Mouse (Mus musculus) hindbrain, embryonic 14.5 days (tissue): ENCODE measurements around the gene Gmppb. TPM values are rescaled to one million over a fixed set of nuclear protein-coding genes. Genes with fewer than 3 reads are reported as not detected.

ENCODE experiments used
- ATAC-seq: fragments of 200-750 bp; cut with Nextera tagmentation; 2 replicates; pipeline ENCODE4 v1.8.0; 2017; ENCODE audit warnings: moderate number of reproducible peaks, mild to moderate bottlenecking, moderate TSS enrichment, moderate library complexity; ENCODE audit not compliant: low FRiP score
- DNase-seq: peaks from one replicate; pipeline ENCODE4 v3.0.0-alpha.2; 2015; ENCODE audit warnings: low spot score
- H3K27ac ChIP-seq: fragments of 300-500 bp; sonication (generic); 2 replicates; pipeline ENCODE4 v1.5.1; 2014; ENCODE audit warnings: mild to moderate bottlenecking, moderate library complexity
- H3K27me3 ChIP-seq: fragments of 300-500 bp; sonication (generic); 2 replicates; pipeline ENCODE4 v1.6.1; 2014; ENCODE audit warnings: mild to moderate bottlenecking, low read length, mixed read lengths; ENCODE audit not compliant: control insufficient read depth, insufficient read depth
- H3K36me3 ChIP-seq: fragments of 300-500 bp; sonication (generic); replicated peaks from 2 replicates; pipeline ENCODE4 v1.6.1; 2014; ENCODE audit not compliant: control insufficient read depth, insufficient read depth
- H3K4me1 ChIP-seq: fragments of 300-500 bp; sonication (generic); replicated peaks from 2 replicates; pipeline ENCODE4 v1.6.1; 2014; ENCODE audit warnings: antibody characterized with exemption, low read length, mixed read lengths; ENCODE audit not compliant: control insufficient read depth, insufficient read depth
- H3K4me2 ChIP-seq: fragments of 300-500 bp; sonication (generic); replicated peaks from 2 replicates; pipeline ENCODE4 v1.6.1; 2014; ENCODE audit warnings: mild to moderate bottlenecking, moderate library complexity
- H3K4me3 ChIP-seq: fragments of 300-500 bp; sonication (generic); replicated peaks from 2 replicates; pipeline ENCODE4 v1.5.1; 2014; ENCODE audit warnings: mild to moderate bottlenecking, low read length
- H3K9ac ChIP-seq: fragments of 300-500 bp; sonication (generic); 2 replicates; pipeline ENCODE4 v1.6.1; 2014
- H3K9me3 ChIP-seq: fragments of 300-500 bp; sonication (generic); 2 replicates; pipeline ENCODE4 v1.6.1; 2016; ENCODE audit warnings: low read length; ENCODE audit not compliant: control insufficient read depth
- WGBS: fragments of 180-500 bp; shearing (Covaris S2); extraction: QIAGEN DNeasy Blood & Tissue Kit; methylation state at CpG from one replicate; pipeline ENCODE4 v1.1.7; 2014; 5-methylcytosine and 5-hydroxymethylcytosine counted together
- polyA plus RNA-seq: library from polyadenylated mRNA; unstranded; fragments of >200 nt; fragmentation: Nextera tagmentation; extraction: Ambion mirVana; gene quantifications from 2 replicates; pipeline ENCODE4 v1.2.1, GENCODE M21; 2014

The Gmppb gene
- polyA plus RNA-seq, 1 experiment from 2014 or later = 17.7 TPM

DNA sequence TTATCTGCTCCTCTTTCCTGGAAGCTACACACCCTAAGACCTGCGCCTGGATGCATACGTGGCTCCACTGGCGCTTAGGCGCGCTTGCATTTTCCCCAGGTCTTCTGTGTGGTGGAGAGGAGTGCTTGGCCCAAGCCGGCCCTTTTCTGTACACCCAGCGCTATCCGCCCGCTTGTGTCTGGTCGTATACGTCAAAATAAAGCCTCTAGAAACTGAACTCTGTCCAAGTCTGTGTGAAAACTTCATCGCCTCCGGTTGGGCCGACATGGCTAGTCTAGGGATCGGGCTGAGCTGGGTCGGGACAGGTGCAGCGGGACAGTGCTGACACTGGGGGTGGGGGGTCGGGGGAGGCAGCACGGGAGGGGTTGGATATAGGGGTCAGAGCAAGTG lies 481 bp upstream of the Gmppb start:
- ATAC-seq (peak; percentile 32; the same call in 1 of the 2 replicates), DNase-seq (peak; percentile 28)
- Histone ChIP-seq H3K27ac (peak overlapping the region; percentile 60), H3K36me3 (peaks cover 48% of the 10 kb centered on the region), H3K4me1 (peaks cover 13% of the 10 kb centered on the region), H3K9me3 (no peaks in the 10 kb centered on the region), H3K9ac (peak overlapping the region; percentile 58), H3K4me3 (peak overlapping the region; percentile 57), H3K27me3 (no peaks in the 10 kb centered on the region), H3K4me2 (peak overlapping the region; percentile 80)
- 1% methylated on average over 19 of the region's 19 CpGs for WGBS

DNA sequence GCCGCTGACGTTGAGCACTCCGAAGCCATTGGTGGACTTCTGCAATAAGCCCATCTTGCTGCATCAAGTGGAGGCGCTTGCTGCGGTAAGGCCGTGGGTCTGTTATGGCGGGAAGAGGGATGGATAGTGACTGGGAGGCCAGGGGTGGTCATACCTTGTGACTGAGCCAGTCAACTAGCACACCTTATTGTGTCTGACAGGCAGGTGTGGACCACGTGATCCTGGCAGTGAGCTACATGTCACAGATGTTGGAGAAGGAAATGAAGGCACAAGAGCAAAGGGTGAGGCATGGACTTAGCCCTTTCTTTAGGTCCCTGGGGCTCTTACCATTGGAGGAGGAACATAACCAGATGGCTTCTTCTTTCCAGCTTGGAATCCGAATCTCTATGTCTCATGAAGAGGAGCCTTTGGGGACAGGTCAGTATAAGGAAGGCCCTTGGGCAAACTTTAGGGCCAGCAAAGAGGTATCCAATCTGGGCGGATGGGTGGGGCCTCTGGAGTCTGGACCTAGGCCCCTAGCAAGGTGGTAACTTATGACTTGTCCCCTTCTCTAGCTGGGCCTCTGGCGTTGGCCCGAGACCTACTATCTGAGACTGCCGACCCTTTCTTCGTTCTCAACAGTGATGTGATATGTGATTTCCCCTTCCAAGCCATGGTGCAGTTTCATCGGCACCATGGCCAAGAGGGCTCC lies 664 bp downstream of the Gmppb start:
- H3K36me3 ChIP-seq = peaks cover 55% of the 10 kb centered on the region
- 47% methylated on average over 15 of the region's 15 CpGs for WGBS
- H3K9me3 ChIP-seq = no peaks in the 10 kb centered on the region

GRCm38 (mm10) chr9:108051184-108051930 lies 2.3 kb downstream of the Gmppb start:
- 94% methylated on average over 15 of the region's 15 CpGs for WGBS
- H3K36me3 ChIP-seq = peaks cover 55% of the 10 kb centered on the region
- H3K4me3 ChIP-seq = no peak overlapping the region

More for the DNA sequence above, 664 bp downstream of the Gmppb start:
- Histone ChIP-seq H3K27me3 (no peaks in the 10 kb centered on the region), H3K27ac (peak overlapping the region; percentile 68), H3K4me3 (peak overlapping the region; percentile 57), H3K4me2 (peak overlapping the region; percentile 80), H3K4me1 (peaks cover 13% of the 10 kb centered on the region), H3K9ac (peak overlapping the region; percentile 72)
- ATAC-seq (peak; percentile 21; the same call in 1 of the 2 replicates), DNase-seq (peak; percentile 32)

GRCm38 (mm10) chr9:108051931-108052220 lies 2.8 kb downstream of the Gmppb start:
- no peak overlapping the region for H3K4me3 ChIP-seq
- H3K9me3 ChIP-seq = no peaks in the 10 kb centered on the region
- WGBS = 84% methylated on average over 4 of the region's 4 CpGs
- H3K9ac ChIP-seq = no peak overlapping the region
- H3K27me3 ChIP-seq = no peaks in the 10 kb centered on the region
- no peak overlapping the region for H3K27ac ChIP-seq
- peaks cover 13% of the 10 kb centered on the region for H3K4me1 ChIP-seq
- DNase-seq (no peak), ATAC-seq (no peak)
- H3K4me2 ChIP-seq = no peak overlapping the region
- H3K36me3 ChIP-seq = peaks cover 55% of the 10 kb centered on the region

More at GRCm38 (mm10) chr9:108051184-108051930, 2.3 kb downstream of the Gmppb start:
- no peak overlapping the region for H3K4me2 ChIP-seq
- H3K27me3 ChIP-seq = no peaks in the 10 kb centered on the region
- DNase-seq (no peak), ATAC-seq (no peak)
- no peaks in the 10 kb centered on the region for H3K9me3 ChIP-seq
- H3K9ac ChIP-seq = no peak overlapping the region
- H3K27ac ChIP-seq = no peak overlapping the region
- H3K4me1 ChIP-seq = peaks cover 13% of the 10 kb centered on the region

- Histone ChIP-seq H3K4me2 (no peak overlapping the region), H3K36me3 (peaks cover 54% of the 10 kb centered on the region), H3K4me3 (no peak overlapping the region), H3K4me1 (peaks cover 13% of the 10 kb centered on the region), H3K27ac (no peak overlapping the region), H3K9ac (no peak overlapping the region), H3K27me3 (no peaks in the 10 kb centered on the region), H3K9me3 (no peaks in the 10 kb centered on the region)
- WGBS = 82% methylated on average over 7 of the region's 7 CpGs
- ATAC-seq (no peak), DNase-seq (no peak)
These were observed 3.4 kb downstream of the Gmppb start for GRCm38 (mm10) chr9:108052411-108052810.

DNA sequence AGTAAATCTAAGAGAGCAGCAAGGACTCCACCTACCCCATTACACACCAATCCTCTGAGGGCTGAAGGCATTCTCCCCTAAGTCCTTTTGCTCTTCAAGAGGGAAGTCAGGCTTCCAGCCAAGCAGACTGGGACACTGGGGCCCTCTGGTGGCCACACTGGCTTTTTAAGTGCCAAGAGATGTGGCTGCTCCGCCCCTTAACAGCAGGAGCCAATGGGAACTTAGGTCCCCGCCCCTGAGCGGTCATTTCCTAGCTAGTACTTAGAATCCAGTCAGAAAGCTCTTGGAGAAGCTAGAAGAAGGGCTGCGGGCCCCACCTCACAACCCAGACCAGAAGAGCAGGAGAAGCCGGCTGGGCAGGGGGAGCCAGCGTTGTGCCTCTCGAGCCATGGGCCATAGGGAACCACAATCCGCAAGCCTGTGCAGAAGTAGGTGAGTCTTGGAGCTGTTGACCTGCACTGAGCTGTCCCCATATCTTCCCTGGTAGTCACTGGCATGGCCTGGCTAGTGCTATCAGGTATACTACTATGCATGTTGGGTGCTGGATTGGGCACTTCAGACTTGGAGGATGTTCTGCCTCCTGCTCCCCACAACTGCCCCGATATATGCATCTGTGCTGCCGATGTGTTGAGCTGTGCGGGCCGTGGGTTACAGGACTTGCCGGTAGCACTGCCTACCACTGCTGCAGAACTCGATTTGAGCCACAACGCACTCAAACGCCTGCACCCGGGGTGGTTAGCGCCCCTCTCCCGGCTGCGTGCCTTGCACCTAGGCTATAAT lies 4.0 kb downstream of the Gmppb start, which contains the start of gene Amigo3:
Amigo3 (plus strand) TSS at position 275 of the 780 bp plus-strand sequence.
- Histone ChIP-seq H3K27me3 (no peaks in the 10 kb centered on the region), H3K9ac (no peak within 1 kb of the TSS), H3K4me2 (peak within 1 kb of the TSS; percentile 18; the same call in 1 of the 2 replicates), H3K9me3 (no peaks in the 10 kb centered on the region), H3K36me3 (peaks cover 60% of the 10 kb centered on the region), H3K4me1 (peaks cover 13% of the 10 kb centered on the region), H3K4me3 (no peak within 1 kb of the TSS), H3K27ac (no peak within 1 kb of the TSS)
- WGBS = 56% methylated on average over 20 of the region's 20 CpGs
- DNase-seq (peak; percentile 95), ATAC-seq (peak; percentile 21; the same call in 1 of the 2 replicates)

DNA sequence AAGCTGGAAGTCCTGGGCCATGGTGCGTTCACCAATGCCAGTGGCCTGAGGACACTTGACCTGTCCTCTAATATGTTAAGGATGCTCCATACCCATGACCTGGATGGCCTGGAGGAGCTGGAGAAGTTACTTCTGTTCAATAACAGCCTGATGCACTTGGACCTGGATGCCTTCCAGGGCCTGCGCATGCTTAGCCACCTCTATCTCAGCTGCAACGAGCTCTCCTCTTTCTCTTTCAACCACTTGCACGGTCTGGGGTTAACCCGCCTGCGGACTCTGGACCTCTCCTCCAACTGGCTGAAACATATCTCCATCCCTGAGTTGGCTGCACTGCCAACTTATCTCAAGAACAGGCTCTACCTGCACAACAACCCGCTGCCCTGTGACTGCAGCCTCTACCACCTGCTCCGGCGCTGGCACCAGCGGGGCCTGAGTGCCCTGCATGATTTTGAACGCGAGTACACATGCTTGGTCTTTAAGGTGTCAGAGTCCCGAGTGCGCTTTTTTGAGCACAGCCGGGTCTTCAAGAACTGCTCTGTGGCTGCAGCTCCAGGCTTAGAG lies 4.7 kb downstream of the Gmppb start:
- Histone ChIP-seq H3K4me3 (no peak overlapping the region), H3K27ac (no peak overlapping the region), H3K27me3 (no peaks in the 10 kb centered on the region), H3K9me3 (no peaks in the 10 kb centered on the region), H3K9ac (no peak overlapping the region), H3K4me2 (no peak overlapping the region), H3K4me1 (peaks cover 13% of the 10 kb centered on the region), H3K36me3 (peaks cover 67% of the 10 kb centered on the region)
- no peak for ATAC-seq
- DNase-seq = no peak
- WGBS = 90% methylated on average over 15 of the region's 15 CpGs

DNA sequence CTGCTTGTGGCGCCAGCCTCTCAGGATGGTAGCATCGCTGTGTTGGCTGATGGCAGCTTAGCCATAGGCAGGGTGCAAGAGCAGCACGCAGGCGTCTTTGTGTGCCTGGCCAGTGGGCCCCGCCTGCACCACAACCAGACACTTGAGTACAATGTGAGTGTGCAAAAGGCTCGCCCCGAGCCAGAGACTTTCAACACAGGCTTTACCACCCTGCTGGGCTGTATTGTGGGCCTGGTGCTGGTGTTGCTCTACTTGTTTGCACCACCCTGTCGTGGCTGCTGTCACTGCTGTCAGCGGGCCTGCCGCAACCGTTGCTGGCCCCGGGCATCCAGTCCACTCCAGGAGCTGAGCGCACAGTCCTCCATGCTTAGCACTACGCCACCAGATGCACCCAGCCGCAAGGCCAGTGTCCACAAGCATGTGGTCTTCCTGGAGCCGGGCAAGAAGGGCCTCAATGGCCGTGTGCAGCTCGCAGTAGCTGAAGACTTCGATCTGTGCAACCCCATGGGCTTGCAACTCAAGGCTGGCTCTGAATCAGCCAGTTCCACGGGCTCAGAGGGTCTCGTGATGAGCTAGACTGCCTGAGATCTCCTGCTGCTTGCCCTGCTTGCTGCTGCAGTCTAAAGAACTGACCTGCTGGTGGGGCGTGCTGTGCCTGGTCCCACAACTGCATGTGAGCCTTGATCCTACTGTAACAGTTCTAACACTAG lies 5.4 kb downstream of the Gmppb start:
- H3K9me3 ChIP-seq = no peaks in the 10 kb centered on the region
- H3K9ac ChIP-seq = no peak overlapping the region
- H3K4me1 ChIP-seq = peaks cover 11% of the 10 kb centered on the region
- no peaks in the 10 kb centered on the region for H3K27me3 ChIP-seq
- ATAC-seq (no peak), DNase-seq (no peak)
- H3K4me2 ChIP-seq = no peak overlapping the region
- peaks cover 74% of the 10 kb centered on the region for H3K36me3 ChIP-seq
- no peak overlapping the region for H3K4me3 ChIP-seq
- H3K27ac ChIP-seq = no peak overlapping the region
- 91% methylated on average over 22 of the region's 22 CpGs for WGBS
